Mouse (Mus musculus): ENCODE results near the gene Gm10318. TPM values are rescaled to one million over a fixed set of nuclear protein-coding genes. Genes with fewer than 3 reads are reported as not detected.

Gm10318 gene
- total RNA-seq, 2 experiments from 2014 or later, result not detected

DNA sequence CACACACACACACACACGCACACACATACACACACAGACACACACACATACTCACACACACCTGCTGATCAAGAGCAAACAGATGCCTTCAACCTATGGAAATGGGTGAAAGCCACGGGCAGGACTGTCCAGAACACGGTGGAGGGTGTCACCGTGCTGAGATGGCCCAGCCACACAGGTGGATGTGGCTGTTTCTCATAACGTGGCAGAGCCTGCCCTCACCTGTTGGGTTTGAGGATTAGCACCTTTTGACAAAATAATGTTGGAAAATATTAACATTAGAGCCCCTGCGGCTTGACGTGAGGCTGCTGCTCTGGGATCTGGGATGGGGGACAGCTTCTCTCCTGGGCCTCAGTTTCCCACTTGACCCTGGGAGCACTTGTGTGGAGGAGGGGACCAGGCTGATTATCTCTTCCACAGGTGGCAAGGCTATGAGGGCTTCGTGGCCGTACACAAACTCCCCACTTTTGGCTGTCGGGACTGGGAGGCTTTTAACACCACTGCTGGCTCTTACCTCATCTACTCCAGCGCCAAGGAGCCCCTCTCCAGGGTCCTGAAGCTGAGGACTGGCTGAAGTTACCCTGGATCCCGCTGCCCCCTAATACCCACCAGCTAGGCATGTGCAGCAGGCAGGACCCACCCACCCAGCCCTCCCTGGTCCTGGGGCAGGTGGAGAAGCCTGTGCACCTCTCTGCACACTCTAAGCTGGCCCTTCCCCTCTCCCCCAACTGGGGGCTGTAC is 33.5 kb downstream of the Gm10318 start:
- DNase-seq (ENCODE audit: low spot score in 2 of 2), result no peak
- intact Hi-C loops (cut with DNase I), result loop anchor here (5.0 kb wide), 1 partner anchor 259 kb away; no protein-coding TSS in a partner anchor

DNA sequence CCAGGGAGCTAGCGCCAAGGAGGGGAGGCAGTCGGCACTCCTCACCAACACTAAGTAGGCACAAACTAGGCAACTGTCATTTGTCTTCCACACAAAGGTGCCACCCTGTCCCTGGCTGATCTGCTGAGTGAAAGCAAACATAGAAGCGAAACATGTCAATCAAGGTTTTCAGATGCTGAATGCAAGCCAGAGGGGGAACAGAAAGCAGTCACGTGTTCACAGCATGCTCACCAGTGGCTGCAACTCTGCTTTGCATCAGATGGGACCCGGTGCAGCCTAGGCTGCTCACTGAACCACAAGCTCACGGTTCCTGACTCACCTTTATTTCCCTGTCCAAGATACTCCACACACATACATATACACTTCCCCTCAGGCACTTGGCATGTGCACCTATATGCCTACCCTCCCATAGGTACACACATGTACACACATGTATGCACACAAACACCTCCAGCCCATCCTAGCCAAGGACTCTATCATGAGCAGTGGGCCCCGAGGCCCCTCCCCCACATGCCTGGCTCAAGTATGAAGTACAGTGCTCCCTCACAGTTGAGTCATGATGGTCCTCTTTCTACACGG is 38.4 kb downstream of the Gm10318 start:
- intact Hi-C loops (cut with DNase I), result no loop called here
- no peak for DNase-seq (ENCODE audit: low spot score in 2 of 2)

DNA sequence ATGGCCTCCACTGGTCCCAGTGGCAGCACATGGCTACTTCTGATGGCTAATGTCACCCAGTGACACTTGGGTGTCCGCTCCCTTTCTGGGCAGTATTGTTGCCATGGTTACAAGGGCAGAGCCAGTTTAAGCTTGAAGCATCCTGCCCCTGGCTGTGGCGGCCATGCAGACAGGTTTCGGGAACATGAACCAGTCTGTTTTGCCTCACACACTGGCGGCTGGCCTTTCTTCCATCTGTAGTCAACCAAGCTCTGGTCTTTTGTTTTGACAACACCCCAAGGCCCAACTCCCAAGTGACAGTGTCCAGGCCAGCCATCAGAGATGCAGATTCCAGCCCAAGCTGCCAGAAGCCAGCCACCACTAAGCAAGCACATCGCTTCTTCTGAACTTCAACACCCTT is 42.9 kb downstream of the Gm10318 start:
- intact Hi-C loops (cut with DNase I), result no loop called here
- no peak for DNase-seq (ENCODE audit: low spot score in 2 of 2)

DNA sequence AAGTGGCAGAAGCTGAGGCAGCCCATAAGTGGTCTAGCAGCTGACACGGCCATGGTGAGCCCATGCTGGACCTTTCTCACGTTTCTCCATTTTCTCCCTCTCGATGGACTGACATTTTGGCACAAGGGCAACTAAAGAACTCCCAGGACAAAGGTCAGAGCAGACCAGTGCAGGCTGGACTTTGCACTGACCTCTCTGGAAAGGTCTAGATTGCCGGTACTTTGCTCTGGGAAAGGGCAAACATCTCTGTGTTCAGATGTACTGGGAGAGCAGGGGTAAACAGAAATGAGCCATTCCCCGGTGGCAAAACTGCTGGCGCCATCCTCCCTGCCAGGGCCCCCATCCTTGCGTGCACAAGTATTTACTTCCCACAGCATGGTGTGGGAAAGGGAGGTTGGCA is 47.5 kb downstream of the Gm10318 start:
- no peak for DNase-seq (ENCODE audit: low spot score in 2 of 2)
- intact Hi-C loops (cut with DNase I), result no loop called here

DNA sequence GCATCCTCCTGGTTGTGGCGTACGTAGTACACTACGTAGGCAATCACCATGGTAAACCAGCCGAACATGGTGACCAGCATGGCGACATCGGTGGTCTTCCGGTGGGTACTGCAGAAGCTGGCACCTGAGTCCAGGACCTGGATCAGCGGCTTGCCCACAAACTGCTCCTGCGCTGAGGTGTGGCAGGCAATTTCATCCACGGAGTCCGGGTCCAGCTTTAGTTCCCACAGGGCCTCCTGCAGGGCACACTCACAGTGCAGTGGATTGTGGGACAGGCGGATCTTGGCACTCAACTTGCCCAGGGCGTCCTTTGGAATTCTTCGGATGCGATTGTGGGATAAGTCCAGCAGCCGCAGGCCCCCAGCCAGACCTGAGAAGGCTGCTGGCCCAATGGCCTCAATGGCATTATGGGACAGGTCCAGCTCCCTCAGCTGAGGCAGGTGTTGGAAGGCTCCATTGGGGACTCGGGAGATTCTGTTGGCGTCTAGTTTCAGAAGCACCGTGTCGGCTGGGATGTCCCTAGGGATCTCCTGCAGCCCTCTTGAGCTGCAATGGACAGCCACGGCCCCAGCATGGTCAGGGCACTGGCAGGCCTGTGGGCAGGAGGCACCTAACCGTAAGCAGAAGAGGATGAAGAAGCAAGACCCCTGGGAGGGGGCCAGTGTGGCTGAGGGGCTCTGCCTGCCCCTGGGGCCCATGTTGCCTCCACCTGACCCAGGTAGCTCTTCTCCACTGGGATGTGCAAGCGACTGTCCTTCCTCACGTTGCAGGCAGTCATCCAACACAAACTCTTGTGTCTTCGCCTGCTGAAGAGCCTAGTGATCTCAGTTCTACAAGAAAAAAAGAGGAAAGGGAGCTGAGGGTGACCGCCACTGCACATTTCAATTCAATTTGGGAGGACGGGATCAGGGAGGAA is 48.5 kb downstream of the Gm10318 start:
- DNase-seq (ENCODE audit: low spot score in 2 of 2), result no peak
- intact Hi-C loops (cut with DNase I), result no loop called here

DNA sequence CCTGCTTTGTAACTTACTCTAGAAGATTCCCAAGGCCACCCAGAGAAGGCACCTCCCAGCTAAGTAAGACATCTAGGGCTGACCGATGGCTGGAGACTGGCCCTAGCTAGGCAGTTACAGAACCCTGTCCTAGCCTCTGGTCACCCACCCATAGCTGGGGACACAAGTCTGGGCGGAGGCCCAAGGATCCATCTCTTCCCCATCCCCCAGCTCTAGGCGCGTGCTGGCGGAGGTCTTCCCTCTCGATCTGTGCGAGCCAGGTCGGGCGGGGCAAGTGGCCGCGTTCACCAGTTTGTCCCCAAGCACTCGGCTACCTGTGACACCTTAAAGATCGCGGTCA is 49.2 kb downstream of the Gm10318 start:
- intact Hi-C loops (cut with DNase I), result no loop called here

DNA sequence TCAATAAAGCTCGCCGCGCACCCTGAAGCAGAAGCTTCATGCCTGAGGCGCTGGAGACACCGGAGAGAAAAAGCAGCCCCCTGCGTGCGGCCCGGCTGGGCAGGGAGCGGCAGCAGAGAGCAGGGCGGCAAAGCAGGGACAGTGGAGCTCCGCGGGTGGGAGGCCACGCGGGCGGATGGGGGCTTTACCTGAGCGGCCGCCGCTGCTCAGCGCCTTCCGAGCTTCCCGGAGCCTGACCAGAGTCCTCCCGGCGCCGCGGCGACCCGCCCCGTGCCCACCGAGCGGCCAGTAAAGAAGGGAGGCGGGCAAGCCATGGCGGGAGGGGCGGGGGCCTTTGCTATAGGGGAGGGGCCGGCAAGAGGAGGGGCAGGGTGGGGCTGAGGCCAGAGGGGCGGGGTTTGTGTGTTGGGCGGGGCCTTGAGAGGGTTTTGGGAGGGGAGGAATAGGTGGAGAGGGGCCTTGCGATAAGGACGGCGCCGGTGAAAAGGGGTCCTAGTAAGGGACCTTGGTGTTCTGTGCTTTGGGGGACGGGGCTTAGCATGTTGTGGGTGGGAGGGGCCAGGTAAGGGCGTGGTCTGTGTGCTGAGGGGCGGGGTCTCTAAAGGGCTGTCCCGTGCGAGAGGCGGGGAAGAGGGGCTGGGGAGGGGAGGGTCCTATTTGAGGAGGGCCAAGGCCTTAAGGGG is 49.7 kb downstream of the Gm10318 start, which contains the start of gene Lrrc3:
Gene Lrrc3 (minus strand): TSS at position 326 of the 683 bp plus-strand sequence.
- intact Hi-C loops (cut with DNase I), result no loop called here
- peak; percentile 45 to 58 for DNase-seq (ENCODE audit: low spot score in 2 of 2)

More for the DNA sequence above, 49.2 kb downstream of the Gm10318 start:
- DNase-seq (ENCODE audit: low spot score in 2 of 2), result peak in 1 of 2 experiments; percentile 38

DNA sequence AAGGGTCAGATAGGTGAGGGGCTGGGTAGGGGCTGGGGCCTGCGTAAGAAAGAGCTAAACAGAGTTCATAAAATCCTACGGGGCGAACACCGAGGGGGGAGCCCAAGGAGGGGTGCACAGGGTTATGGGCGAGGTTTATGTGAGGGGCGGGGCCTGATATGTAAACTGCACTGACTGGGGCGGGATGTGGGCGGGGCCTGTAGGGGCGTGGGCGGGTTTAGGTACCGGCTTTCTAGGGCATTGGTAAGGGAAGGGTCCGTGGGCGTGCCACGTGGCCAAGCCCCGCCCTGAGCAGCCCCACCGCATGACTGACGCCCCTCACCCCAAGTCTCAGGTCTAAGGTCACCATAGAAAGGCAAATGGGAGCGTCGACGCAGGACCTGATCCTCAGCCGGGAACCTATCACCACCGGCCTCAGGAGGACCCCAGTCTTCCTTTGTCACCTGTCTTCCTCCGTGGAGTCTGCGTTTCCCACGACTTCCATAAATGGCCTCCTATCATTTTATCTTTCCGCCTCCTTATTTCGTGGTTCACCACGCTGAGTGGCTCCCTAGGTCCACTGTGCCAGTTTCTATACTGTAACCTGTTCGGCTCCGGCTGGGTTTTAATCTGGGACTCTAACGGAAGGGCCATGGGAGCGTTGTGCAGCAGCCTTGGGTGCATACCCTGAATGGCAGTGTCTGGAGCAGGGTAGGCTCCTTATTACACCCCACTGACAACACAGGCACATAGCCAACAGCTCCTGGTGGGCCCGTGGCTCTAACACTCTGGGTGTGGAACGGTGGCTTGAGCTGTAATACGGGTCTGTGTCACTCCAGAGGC is 50.4 kb downstream of the Gm10318 start:
- intact Hi-C loops (cut with DNase I), result no loop called here

More for the DNA sequence above, 50.4 kb downstream of the Gm10318 start:
- DNase-seq (ENCODE audit: low spot score in 2 of 2), result peak; percentile 81 to 89

Other genes with a start within 250 kb of the Gm10318 start
- gene Sumo3, start 246.8 kb upstream of the Gm10318 start, total RNA-seq (2021), result 100 to 1,000 TPM; 129 to 135 TPM
- 10 to 100 TPM in 1 of 2 experiments, 1 to 10 TPM in 1; 6.7 to 15.7 TPM for gene Gm49325, start 246.7 kb upstream of the Gm10318 start, total RNA-seq (2021)
- 10 to 100 TPM; 36.3 to 41.6 TPM for gene Ube2g2, start 230.6 kb upstream of the Gm10318 start, total RNA-seq (2021)
- gene Tspear, start 166.3 kb upstream of the Gm10318 start, total RNA-seq (2021), result under 1 TPM in 1 of 2 experiments, not detected in 1; 0.15 TPM
- not detected for gene Gm19402, start 162.1 kb upstream of the Gm10318 start, total RNA-seq (2021)
- not detected for gene Gm9508, start 155.6 kb upstream of the Gm10318 start, total RNA-seq (2021)
- not detected for gene Gm10272, start 146.2 kb upstream of the Gm10318 start, total RNA-seq (2021)
- not detected for gene Gm10024, start 141.4 kb upstream of the Gm10318 start, total RNA-seq (2021)
- not detected for gene Gm10142, start 137.1 kb upstream of the Gm10318 start, total RNA-seq (2021)
- not detected for gene Krtap12-1, start 132.3 kb upstream of the Gm10318 start, total RNA-seq (2021)
- gene Gm10100, start 126.4 kb upstream of the Gm10318 start, total RNA-seq (2021), result not detected
- not detected for gene Gm18596, start 110.2 kb upstream of the Gm10318 start, total RNA-seq (2021)
- gene Gm9736, start 101.5 kb upstream of the Gm10318 start, total RNA-seq (2021), result not detected
- not detected for gene Gm3233, start 93.2 kb upstream of the Gm10318 start, total RNA-seq (2021)
- not detected for gene Gm3238, start 81.5 kb upstream of the Gm10318 start, total RNA-seq (2021)
- not detected for gene Gm7138, start 75.9 kb upstream of the Gm10318 start, total RNA-seq (2021)
- not detected for gene Gm3250, start 70.3 kb upstream of the Gm10318 start, total RNA-seq (2021)
- not detected for gene Gm7137, start 64.7 kb upstream of the Gm10318 start, total RNA-seq (2021)
- gene Gm9639, start 57.8 kb upstream of the Gm10318 start, total RNA-seq (2021), result not detected
- not detected for gene Gm19668, start 53.7 kb upstream of the Gm10318 start, total RNA-seq (2021)
- not detected for gene Gm9507, start 41.0 kb upstream of the Gm10318 start, total RNA-seq (2021)
- gene Gm2696, start 38.2 kb upstream of the Gm10318 start, total RNA-seq (2021), result not detected
- not detected for gene Krtap10-4, start 25.8 kb upstream of the Gm10318 start, total RNA-seq (2021)
- not detected for gene Krtap10-10, start 16.9 kb upstream of the Gm10318 start, total RNA-seq (2021)
- gene Gm36176, start 6.1 kb upstream of the Gm10318 start, total RNA-seq (2021), result not detected
- gene Gm3285, start 9.1 kb downstream of the Gm10318 start, total RNA-seq (2021), result not detected
- gene Lrrc3, start 49.7 kb downstream of the Gm10318 start, total RNA-seq (2021), result 10 to 100 TPM; 19.4 to 20.8 TPM
- 10 to 100 TPM; 32.1 to 33.3 TPM for gene Trpm2, start 117.7 kb downstream of the Gm10318 start, total RNA-seq (2021)
- gene 1810043G02Rik, start 125.7 kb downstream of the Gm10318 start, total RNA-seq (2021), result 10 to 100 TPM; 33.0 to 37.4 TPM
- gene Pfkl, start 157.2 kb downstream of the Gm10318 start, total RNA-seq (2021), result 100 to 1,000 TPM; 117 to 120 TPM
- under 1 TPM in 1 of 2 experiments, not detected in 1; 0.33 TPM for gene Dnmt3l, start 189.1 kb downstream of the Gm10318 start, total RNA-seq (2021)
- under 1 TPM in 1 of 2 experiments, not detected in 1; 0.27 TPM for gene Aire, start 190.8 kb downstream of the Gm10318 start, total RNA-seq (2021)
- gene Icosl, start 216.4 kb downstream of the Gm10318 start, total RNA-seq (2021), result 1 to 10 TPM; 1.4 to 1.9 TPM